Mouse (Mus musculus): ENCODE data around the gene Nufip1. TPM values are rescaled to one million over a fixed set of nuclear protein-coding genes. Genes with fewer than 3 reads are reported as not detected.

Nufip1 gene
- polyA plus RNA-seq, 1 experiment from 2014 or later = 10.8 TPM

GRCm38 (mm10) chr14:76185358-76185757 is 74.7 kb downstream of the Nufip1 start:
- Histone ChIP-seq H3K27me3 (replicated peaks) (no peaks in the 10 kb centered on the region), H3K27ac (ENCODE audit: poor library complexity, severe bottlenecking) (no peak overlapping the region), H3K9me3 (replicated peaks) (no peaks in the 10 kb centered on the region), H3K36me3 (no peaks in the 10 kb centered on the region), H3K4me2 (no peak overlapping the region), H3K9ac (no peak overlapping the region), H3K4me1 (replicated peaks) (peaks cover 10% of the 10 kb centered on the region), H3K4me3 (no peak overlapping the region)
- 70% methylated on average over 5 of the region's 5 CpGs for whole genome bisulfite sequencing
- no peak for ATAC-seq (ENCODE audit: insufficient number of reproducible peaks, low FRiP score)

GRCm38 (mm10) chr14:76186299-76186698 is 75.6 kb downstream of the Nufip1 start:
- no peak overlapping the region for H3K4me2 ChIP-seq
- ATAC-seq (ENCODE audit: insufficient number of reproducible peaks, low FRiP score) = no peak
- H3K9ac ChIP-seq = no peak overlapping the region
- H3K27ac ChIP-seq (ENCODE audit: poor library complexity, severe bottlenecking) = no peak overlapping the region
- H3K9me3 ChIP-seq (replicated peaks) = no peaks in the 10 kb centered on the region
- peaks cover 10% of the 10 kb centered on the region for H3K4me1 ChIP-seq (replicated peaks)
- H3K4me3 ChIP-seq = no peak overlapping the region
- H3K27me3 ChIP-seq (replicated peaks) = no peaks in the 10 kb centered on the region
- no peaks in the 10 kb centered on the region for H3K36me3 ChIP-seq
- 71% methylated on average over 4 of the region's 4 CpGs for WGBS

Other genes with a start within 250 kb of the Nufip1 start
- 0.29 and 0.41 TPM in 2 replicates for gene Kctd4, start 155.9 kb upstream of the Nufip1 start, polyA plus RNA-seq (2016; fragmentation: Nextera tagmentation; extraction: Ambion mirVana)
- gene Gtf2f2, start 100.0 kb upstream of the Nufip1 start, polyA plus RNA-seq (2016; fragmentation: Nextera tagmentation; extraction: Ambion mirVana) = 31.3 and 31.5 TPM in 2 replicates
- gene Gpalpp1, start 131 bp upstream of the Nufip1 start, polyA plus RNA-seq (2016; fragmentation: Nextera tagmentation; extraction: Ambion mirVana) = 13.4 and 14.0 TPM in 2 replicates

Measured in heart, embryonic 12.5 days (tissue).